Mouse (Mus musculus) forebrain, embryonic 12.5 days (tissue): ENCODE results near the gene Ehf. TPM values are rescaled to one million over a fixed set of nuclear protein-coding genes. Genes with fewer than 3 reads are reported as not detected.

ENCODE experiments used
- ATAC-seq: fragments of 200-750 bp; cut with Nextera tagmentation; 2 replicates; pipeline ENCODE4 v1.8.0; 2017; ENCODE audit warnings: moderate TSS enrichment; ENCODE audit not compliant: low FRiP score
- H3K27ac ChIP-seq: fragments of 300-500 bp; sonication (generic); 2 replicates; pipeline ENCODE4 v1.5.1; 2016; ENCODE audit warnings: mild to moderate bottlenecking
- H3K27me3 ChIP-seq: fragments of 300-500 bp; sonication (generic); 2 replicates; pipeline ENCODE4 v1.6.1; 2016; ENCODE audit warnings: mild to moderate bottlenecking
- H3K36me3 ChIP-seq: fragments of 300-500 bp; sonication (generic); replicated peaks from 2 replicates; pipeline ENCODE4 v1.6.1; 2016; ENCODE audit warnings: mild to moderate bottlenecking
- H3K4me1 ChIP-seq: fragments of 300-500 bp; sonication (generic); 2 replicates; pipeline ENCODE4 v1.6.1; 2016
- H3K4me2 ChIP-seq: fragments of 300-500 bp; sonication (generic); 2 replicates; pipeline ENCODE4 v1.6.1; 2016; ENCODE audit warnings: mild to moderate bottlenecking, moderate library complexity
- H3K4me3 ChIP-seq: fragments of 300-500 bp; sonication (generic); replicated peaks from 2 replicates; pipeline ENCODE4 v1.5.1; 2016; ENCODE audit warnings: mild to moderate bottlenecking
- H3K9ac ChIP-seq: fragments of 300-500 bp; sonication (generic); 2 replicates; pipeline ENCODE4 v1.6.1; 2016; ENCODE audit warnings: mild to moderate bottlenecking
- H3K9me3 ChIP-seq: fragments of 300-500 bp; sonication (generic); 2 replicates; pipeline ENCODE4 v1.6.1; 2016
- WGBS: fragments of 180-500 bp; shearing (Covaris S2); methylation state at CpG from one replicate; pipeline ENCODE4 v1.1.7; 2016; 5-methylcytosine and 5-hydroxymethylcytosine counted together
- polyA plus RNA-seq: library from polyadenylated mRNA; unstranded; fragments of >200 nt; fragmentation: Nextera tagmentation; extraction: Ambion mirVana; gene quantifications from 2 replicates; pipeline ENCODE4 v1.2.1, GENCODE M21; 2016

Gene Ehf
- polyA plus RNA-seq, 1 experiment from 2014 or later: 0.22 TPM

GRCm38 (mm10) chr2:103274270-103274669 lies 28.8 kb downstream of the Ehf start:
- H3K27ac ChIP-seq: no peak overlapping the region
- H3K9ac ChIP-seq: no peak overlapping the region
- no peaks in the 10 kb centered on the region for H3K27me3 ChIP-seq
- 85% methylated on average over 1 of the region's 1 CpGs for WGBS
- no peaks in the 10 kb centered on the region for H3K9me3 ChIP-seq
- H3K4me3 ChIP-seq: no peak overlapping the region
- H3K4me1 ChIP-seq: no peaks in the 10 kb centered on the region
- H3K4me2 ChIP-seq: no peak overlapping the region
- no peak for ATAC-seq
- H3K36me3 ChIP-seq: no peaks in the 10 kb centered on the region

GRCm38 (mm10) chr2:103271481-103271880 lies 31.6 kb downstream of the Ehf start:
- H3K9ac ChIP-seq: no peak overlapping the region
- WGBS: 93% methylated on average over 8 of the region's 8 CpGs

GRCm38 (mm10) chr2:103270556-103271160 lies 32.4 kb downstream of the Ehf start:
- Histone ChIP-seq H3K4me2 (no peak overlapping the region), H3K4me1 (no peaks in the 10 kb centered on the region), H3K27ac (no peak overlapping the region), H3K27me3 (no peaks in the 10 kb centered on the region), H3K9me3 (no peaks in the 10 kb centered on the region), H3K36me3 (no peaks in the 10 kb centered on the region), H3K4me3 (no peak overlapping the region), H3K9ac (no peak overlapping the region)
- 82% methylated on average over 5 of the region's 5 CpGs for WGBS
- ATAC-seq: no peak

More at GRCm38 (mm10) chr2:103271481-103271880, 31.6 kb downstream of the Ehf start:
- no peak overlapping the region for H3K4me3 ChIP-seq
- H3K27ac ChIP-seq: no peak overlapping the region
- H3K27me3 ChIP-seq: no peaks in the 10 kb centered on the region
- H3K4me1 ChIP-seq: no peaks in the 10 kb centered on the region
- no peaks in the 10 kb centered on the region for H3K36me3 ChIP-seq
- no peak for ATAC-seq
- no peak overlapping the region for H3K4me2 ChIP-seq
- H3K9me3 ChIP-seq: no peaks in the 10 kb centered on the region

- no peaks in the 10 kb centered on the region for H3K9me3 ChIP-seq
- H3K27me3 ChIP-seq: no peaks in the 10 kb centered on the region
- H3K4me3 ChIP-seq: no peak overlapping the region
- H3K9ac ChIP-seq: no peak overlapping the region
- no peak overlapping the region for H3K27ac ChIP-seq
- 95% methylated on average over 4 of the region's 4 CpGs for WGBS
- H3K4me1 ChIP-seq: no peaks in the 10 kb centered on the region
- no peak for ATAC-seq
- H3K36me3 ChIP-seq: no peaks in the 10 kb centered on the region
- H3K4me2 ChIP-seq: no peak overlapping the region
These were observed 64.0 kb downstream of the Ehf start for GRCm38 (mm10) chr2:103239086-103239485.

- WGBS: 95% methylated on average over 2 of the region's 2 CpGs
- Histone ChIP-seq H3K4me2 (no peak overlapping the region), H3K4me3 (no peak overlapping the region), H3K4me1 (no peaks in the 10 kb centered on the region), H3K27me3 (no peaks in the 10 kb centered on the region), H3K27ac (no peak overlapping the region), H3K9me3 (no peaks in the 10 kb centered on the region), H3K36me3 (no peaks in the 10 kb centered on the region), H3K9ac (no peak overlapping the region)
- no peak for ATAC-seq
These were observed 76.3 kb downstream of the Ehf start for GRCm38 (mm10) chr2:103226781-103227180.

- no peaks in the 10 kb centered on the region for H3K4me1 ChIP-seq
- ATAC-seq: no peak
- H3K4me3 ChIP-seq: no peak overlapping the region
- WGBS: 86% methylated on average over 2 of the region's 2 CpGs
- H3K27me3 ChIP-seq: no peaks in the 10 kb centered on the region
- H3K9me3 ChIP-seq: no peaks in the 10 kb centered on the region
- no peak overlapping the region for H3K27ac ChIP-seq
- H3K36me3 ChIP-seq: no peaks in the 10 kb centered on the region
- H3K4me2 ChIP-seq: no peak overlapping the region
- H3K9ac ChIP-seq: no peak overlapping the region
These were observed 82.2 kb downstream of the Ehf start for GRCm38 (mm10) chr2:103220871-103221270.

- Histone ChIP-seq H3K27me3 (no peaks in the 10 kb centered on the region), H3K27ac (no peak overlapping the region), H3K36me3 (no peaks in the 10 kb centered on the region), H3K4me3 (no peak overlapping the region), H3K9ac (no peak overlapping the region), H3K4me1 (peaks cover 5% of the 10 kb centered on the region; the same call in 1 of the 2 replicates), H3K4me2 (no peak overlapping the region), H3K9me3 (no peaks in the 10 kb centered on the region)
- 82% methylated on average over 4 of the region's 4 CpGs for WGBS
- no peak for ATAC-seq
These were observed 84.8 kb downstream of the Ehf start for GRCm38 (mm10) chr2:103218323-103218722.

GRCm38 (mm10) chr2:103215801-103216200 lies 87.3 kb downstream of the Ehf start:
- no peaks in the 10 kb centered on the region for H3K27me3 ChIP-seq
- no peak overlapping the region for H3K4me3 ChIP-seq
- no peaks in the 10 kb centered on the region for H3K36me3 ChIP-seq
- no peaks in the 10 kb centered on the region for H3K9me3 ChIP-seq
- H3K4me2 ChIP-seq: no peak overlapping the region
- H3K4me1 ChIP-seq: peaks cover 5% of the 10 kb centered on the region; the same call in 1 of the 2 replicates
- no peak overlapping the region for H3K27ac ChIP-seq
- no peak for ATAC-seq
- H3K9ac ChIP-seq: no peak overlapping the region
- WGBS: 91% methylated on average over 4 of the region's 4 CpGs

- no peak overlapping the region for H3K9ac ChIP-seq
- no peak overlapping the region for H3K4me2 ChIP-seq
- no peaks in the 10 kb centered on the region for H3K36me3 ChIP-seq
- ATAC-seq: no peak
- H3K4me3 ChIP-seq: no peak overlapping the region
- H3K27ac ChIP-seq: no peak overlapping the region
- no peaks in the 10 kb centered on the region for H3K9me3 ChIP-seq
- peaks cover 5% of the 10 kb centered on the region; the same call in 1 of the 2 replicates for H3K4me1 ChIP-seq
- no peaks in the 10 kb centered on the region for H3K27me3 ChIP-seq
- WGBS: 31% methylated on average over 8 of the region's 8 CpGs
These were observed 88.2 kb downstream of the Ehf start for GRCm38 (mm10) chr2:103214861-103215260.

- H3K9me3 ChIP-seq: no peaks in the 10 kb centered on the region
- ATAC-seq: no peak
- peaks cover 5% of the 10 kb centered on the region; the same call in 1 of the 2 replicates for H3K4me1 ChIP-seq
- H3K27ac ChIP-seq: no peak overlapping the region
- H3K9ac ChIP-seq: no peak overlapping the region
- no peak overlapping the region for H3K4me3 ChIP-seq
- 52% methylated on average over 1 of the region's 1 CpGs for WGBS
- no peaks in the 10 kb centered on the region for H3K27me3 ChIP-seq
- H3K4me2 ChIP-seq: no peak overlapping the region
- no peaks in the 10 kb centered on the region for H3K36me3 ChIP-seq
These were observed 89.5 kb downstream of the Ehf start for GRCm38 (mm10) chr2:103213547-103213946.

Other genes with a start within 250 kb of the Ehf start
- gene Pdhx, start 229.8 kb downstream of the Ehf start, polyA plus RNA-seq: 47.8 and 48.9 TPM in 2 replicates
- 43.0 and 48.7 TPM in 2 replicates for gene Apip, start 229.6 kb downstream of the Ehf start, polyA plus RNA-seq
- gene Elf5, start 108.4 kb upstream of the Ehf start, polyA plus RNA-seq: 0.60 TPM in 2 replicates
- gene Cat, start 181.9 kb upstream of the Ehf start, polyA plus RNA-seq: 93.8 and 103 TPM in 2 replicates